Mouse (Mus musculus): Measurements from ENCODE around the gene Gm2956.
"Not testable (repeated sequence)": the region's sequence is repeated elsewhere in the genome, so short reads cannot be mapped to it uniquely, and the experiment has no call there.

Gm2956 gene

GRCm38 (mm10) chr14:3332087-3332677 lies at the start of gene Gm2956:
Gene Gm2956 (plus strand): TSS chr14:3332627.
- DNase-seq (ENCODE audit: low spot score): not testable (repeated sequence)

DNA sequence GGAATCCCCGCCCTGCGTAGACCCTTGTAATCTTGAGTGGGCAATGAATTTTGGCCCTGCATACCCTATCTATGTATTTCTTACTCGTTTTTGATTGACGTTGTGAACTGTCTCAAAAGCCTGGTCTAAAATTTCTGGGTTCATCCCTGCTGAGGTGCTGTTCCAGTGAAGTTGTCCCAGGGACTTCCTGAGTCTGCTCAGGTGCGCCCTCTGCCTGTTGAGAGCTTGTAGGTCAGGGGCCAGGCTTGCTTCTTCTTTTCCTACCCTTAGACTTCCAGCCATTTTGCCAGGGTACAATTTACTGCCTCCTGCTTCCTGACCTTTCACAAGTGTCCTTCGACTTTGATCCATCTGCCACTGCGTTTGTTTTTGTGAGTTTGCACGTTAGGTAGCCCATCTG lies 979 bp downstream of the Gm2956 start:
- DNase-seq (ENCODE audit: low spot score): peak; percentile 6

DNA sequence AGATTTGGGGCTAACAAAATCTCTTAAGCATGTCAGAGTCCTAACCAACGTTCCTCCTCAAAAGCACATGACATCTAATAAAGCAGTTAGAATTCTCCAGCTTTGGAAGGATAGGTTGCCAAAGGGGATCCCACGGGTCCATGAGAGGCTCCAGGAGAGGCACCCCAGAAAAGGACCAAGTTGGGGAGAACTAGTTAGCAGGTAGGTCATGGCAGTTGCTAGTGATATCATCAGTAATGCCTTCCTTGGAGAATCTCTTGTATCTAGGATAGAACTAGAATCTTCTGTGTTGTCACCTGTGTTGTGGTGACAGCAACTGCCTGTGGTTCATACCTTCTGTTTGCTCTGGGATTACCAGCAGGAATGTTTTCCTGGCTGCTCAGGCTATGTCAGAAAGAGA lies 62.4 kb downstream of the Gm2956 start, which contains the start of gene Gm10413:
TSS of gene Gm10413 (plus strand) at position 301 of the 400 bp plus-strand sequence.
- DNase-seq (ENCODE audit: low spot score): not testable (repeated sequence)
